Mouse (Mus musculus) brain, embryonic 18.5 days (tissue): ENCODE measurements around the gene Nit1.
A peak's percentile ranks its signal among the peaks of the same experiment; 100 is the strongest.

ENCODE experiments used
- DNase-seq: peaks from one replicate; pipeline ENCODE4 v3.0.0-alpha.2; 2012; ENCODE audit warnings: low read depth, low spot score

The Nit1 gene

DNA sequence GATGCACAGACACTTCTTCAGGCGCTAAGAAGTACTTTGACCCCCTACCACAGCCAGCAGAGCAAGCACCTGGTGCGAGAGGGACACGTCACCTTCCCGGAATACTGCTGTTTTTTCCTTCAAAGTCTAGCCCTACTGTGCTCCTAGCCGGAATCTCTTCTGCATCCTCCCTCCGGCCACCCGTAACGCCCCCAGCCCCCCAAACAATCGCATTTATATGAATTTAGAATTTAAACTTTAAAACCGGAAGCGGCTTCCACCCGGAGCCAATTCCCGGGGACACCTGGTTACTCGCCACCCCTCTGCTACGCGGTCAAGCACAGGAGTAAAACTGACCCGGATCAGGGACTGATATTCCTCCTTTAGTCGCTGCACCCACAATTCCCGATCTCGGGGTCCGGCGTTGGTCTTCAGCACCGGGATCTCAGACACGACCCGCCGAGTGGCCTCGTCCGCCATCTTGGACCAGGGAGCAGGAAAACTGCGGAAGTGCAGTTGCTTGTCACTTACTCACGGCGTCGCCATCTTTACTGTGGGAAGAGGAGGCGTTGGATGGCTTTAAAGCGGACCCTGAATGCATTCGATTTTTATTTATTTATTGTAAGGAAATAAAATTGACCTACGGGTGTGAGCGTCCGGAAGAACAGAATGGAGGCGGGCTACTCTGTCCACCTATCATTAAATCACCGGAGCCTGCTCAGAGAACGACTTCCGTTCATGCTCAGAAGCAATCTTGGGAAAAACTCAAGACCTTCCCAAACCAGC is 51.0 kb downstream of the Nit1 start, which contains the start of gene Ufc1:
TSS of gene Ufc1 (minus strand) at position 727 of the 765 bp plus-strand sequence.
- peak; percentile 81 for DNase-seq

GRCm38 (mm10) chr1:171293906-171294297 is 51.5 kb downstream of the Nit1 start:
- no peak for DNase-seq

GRCm38 (mm10) chr1:171293351-171293750 is 52.1 kb downstream of the Nit1 start:
- DNase-seq = no peak

DNA sequence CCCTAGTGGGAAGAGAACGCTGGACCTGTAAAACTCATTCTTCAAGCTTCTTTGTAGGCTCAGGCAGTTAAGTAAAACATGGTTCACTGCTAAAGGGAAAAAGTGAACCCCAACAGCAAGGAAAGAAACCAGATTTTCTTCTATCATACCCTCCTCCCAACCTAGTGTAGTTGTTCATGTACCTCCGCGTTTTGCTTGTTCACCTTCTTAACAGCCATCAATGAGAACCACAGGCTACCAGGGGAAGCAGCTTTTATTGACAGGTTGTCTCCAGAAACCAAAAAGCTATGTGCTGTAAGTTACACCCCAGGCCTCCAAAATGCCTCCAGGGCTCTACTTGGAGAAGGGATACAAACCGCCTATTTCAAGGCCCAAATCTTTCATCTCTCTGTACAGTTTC is 57.1 kb downstream of the Nit1 start:
- DNase-seq = no peak
